Mouse (Mus musculus) layer of hippocampus, postnatal 14 days (tissue): ENCODE data around the gene Spn. TPM values are rescaled to one million over a fixed set of nuclear protein-coding genes. Genes with fewer than 3 reads are reported as not detected.
"Not testable (repeated sequence)": the region's sequence is repeated elsewhere in the genome, so short reads cannot be mapped to it uniquely, and the experiment has no call there.

Experiments used
- DNase-seq, 2 experiments: peaks; one replicate each; pipeline ENCODE4 v3.0.0; 2021 to 2022; ENCODE audit warnings: low spot score in 2 of 2, mixed read lengths in 1 of 2
- total RNA-seq, 2 experiments: library from RNA; stranded (reverse); gene quantifications; 2 replicates each; pipeline ENCODE4 v1.2.3; 2021

Spn gene
- total RNA-seq, 2 experiments from 2014 or later = 0.65 to 0.95 TPM

DNA sequence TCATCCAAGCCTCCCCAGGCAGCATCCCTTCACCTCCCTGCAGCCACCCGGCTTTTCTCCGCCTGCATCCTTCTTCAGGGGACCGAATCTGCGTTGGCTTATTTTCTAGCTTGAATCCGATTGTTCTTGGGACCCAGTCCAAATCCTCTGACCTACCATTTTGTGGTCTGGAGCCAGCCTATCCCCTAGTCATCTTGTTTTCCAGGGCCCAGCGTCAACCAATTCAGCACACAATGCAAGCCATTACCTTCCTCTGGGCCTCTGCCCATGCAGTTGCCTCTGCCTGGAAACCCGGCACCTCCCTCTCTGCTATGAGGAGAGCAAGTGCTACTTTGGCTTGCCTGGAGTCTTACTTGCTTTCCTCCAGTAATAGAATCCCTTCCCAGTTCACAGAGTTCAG is 32.1 kb downstream of the Spn start:
- DNase-seq = no peak

DNA sequence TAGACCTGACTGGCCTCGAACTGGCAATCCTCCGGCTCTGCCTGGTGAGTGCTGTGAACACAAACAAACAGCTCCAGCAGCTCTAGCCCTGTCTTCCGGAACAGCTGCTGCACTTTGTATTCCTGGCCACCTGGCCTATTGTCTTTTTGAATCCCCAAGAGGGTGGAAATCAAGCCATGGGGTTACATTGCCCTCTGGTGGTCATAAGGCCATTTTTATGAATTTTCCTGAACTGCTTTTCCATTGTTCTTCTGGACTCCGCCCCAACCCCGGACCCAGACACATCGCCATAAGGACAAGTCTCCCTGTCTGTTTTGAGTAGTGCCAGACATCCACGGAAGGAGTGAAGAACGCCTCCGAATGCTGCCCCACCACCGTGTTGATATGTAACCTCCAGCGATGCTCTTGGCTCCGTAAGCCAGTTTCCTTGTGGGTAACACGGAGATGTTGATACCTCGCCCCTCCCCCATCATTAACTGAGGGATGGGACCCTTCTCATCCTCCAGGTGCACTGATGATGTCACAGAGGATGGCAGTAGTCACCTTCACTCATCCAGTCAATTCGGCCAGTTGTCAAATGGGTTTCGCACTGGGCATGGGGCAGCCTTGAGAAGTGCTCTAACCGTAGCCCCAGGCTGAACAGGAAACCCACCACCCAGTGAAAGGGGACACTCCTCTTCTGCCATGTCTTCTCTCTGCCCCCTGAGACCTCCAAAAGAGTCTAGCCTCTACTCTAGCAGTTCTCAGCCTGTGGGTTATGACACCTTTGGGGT is 32.9 kb downstream of the Spn start:
- DNase-seq = peak; percentile 76 to 87

DNA sequence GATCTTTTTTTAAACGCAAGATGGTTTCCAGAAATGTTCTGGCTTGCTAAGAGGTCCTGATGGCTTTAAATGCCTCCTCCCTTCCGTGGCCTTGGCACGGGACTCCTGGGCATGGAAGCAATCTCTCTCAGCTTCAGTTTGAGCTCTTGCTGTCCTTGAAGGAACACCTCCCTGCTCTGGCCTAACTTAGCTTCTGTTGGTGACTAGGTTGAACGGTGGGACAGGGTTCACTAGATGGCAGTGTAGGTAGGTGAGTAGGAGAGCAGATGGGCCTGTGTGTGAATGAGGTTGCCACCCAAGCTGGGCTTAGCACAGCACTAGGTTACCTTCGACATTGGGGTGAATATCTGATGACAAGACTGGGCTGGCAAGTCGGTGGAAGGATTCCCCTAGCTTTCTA is 33.7 kb downstream of the Spn start:
- DNase-seq = no peak

DNA sequence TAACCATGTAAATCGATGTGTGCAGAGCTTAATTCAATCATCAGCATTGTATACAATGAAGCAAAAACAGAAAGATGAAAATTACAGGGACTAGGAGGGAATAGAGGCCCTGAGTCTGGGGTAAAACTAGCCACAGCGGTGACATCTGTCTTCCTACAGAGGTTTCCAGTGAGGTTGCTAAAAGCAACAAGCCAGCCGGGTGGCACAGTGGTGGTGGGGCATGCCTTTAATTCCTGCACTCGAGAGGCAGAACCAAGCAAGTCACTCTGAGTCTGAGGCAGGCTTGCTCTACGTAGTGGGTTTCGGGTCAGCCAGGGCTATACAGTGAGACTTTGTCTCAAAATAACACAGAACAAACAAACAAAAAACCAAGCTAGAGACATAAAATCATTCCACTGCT is 35.5 kb downstream of the Spn start:
- no peak for DNase-seq

DNA sequence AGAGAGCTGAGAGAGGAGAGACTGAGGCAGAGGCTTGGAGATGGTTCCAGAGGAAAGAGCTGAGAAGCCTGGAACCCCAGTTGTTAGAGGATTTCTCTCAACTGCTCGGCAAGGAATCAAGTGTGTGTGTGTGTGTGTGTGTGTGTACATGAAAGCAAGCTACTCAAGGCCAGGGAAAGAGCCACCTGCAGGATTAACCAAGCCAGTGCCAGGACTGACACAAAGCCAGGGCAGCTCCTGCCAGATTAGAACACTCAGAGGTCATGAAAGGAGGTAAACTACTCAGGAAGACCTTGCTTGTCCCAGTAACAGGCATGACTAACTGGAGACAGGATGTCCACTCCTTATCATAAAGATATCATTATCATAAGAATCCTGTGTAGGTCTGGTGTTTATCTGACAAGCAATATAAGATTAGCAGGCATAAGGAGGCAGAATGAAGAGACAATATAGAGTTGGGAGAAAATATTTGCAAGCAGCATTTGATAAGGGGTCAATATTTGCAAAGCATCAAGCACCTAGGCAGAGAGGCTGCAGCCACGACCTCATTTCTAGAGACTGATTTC is 36.1 kb downstream of the Spn start:
- no peak for DNase-seq

DNA sequence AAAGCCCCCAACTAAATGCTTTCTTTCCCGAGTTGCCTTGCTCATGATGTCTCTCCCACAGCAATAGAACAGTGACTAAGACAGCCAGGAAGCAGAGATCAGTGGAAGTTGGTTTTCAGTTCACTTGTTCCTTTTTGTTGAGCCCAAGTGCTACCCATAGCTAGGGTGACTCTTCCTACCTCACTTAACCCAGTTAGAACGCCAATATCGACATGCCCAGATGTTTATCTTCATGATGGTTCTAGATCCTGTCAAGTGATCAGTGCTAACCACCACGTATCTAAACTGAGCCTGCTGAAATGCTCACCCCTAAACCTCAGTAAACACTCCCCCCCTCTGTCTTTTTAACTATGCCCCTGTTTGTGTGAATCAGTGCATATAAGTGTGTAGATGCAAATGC is 38.1 kb downstream of the Spn start:
- DNase-seq = no peak

DNA sequence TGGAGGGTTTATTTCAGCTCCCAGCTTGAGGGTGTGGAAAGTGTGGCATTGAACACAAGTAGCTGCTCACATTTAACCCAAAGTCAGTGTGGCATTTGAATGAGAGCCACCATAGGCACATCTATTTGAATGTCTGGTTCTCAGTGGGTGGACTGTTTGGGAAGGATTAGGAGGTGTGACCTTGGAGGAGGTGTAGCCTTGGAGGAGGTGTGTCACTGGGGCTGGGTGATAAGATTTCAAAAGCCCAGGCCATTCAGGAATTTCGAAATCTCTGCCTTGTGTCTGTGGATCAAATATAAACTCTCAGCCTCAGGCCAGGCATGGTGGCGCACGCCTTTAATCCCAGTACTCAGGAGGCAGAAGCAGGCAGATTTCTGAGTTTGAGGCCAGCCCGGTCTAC is 38.7 kb downstream of the Spn start:
- DNase-seq = no peak

DNA sequence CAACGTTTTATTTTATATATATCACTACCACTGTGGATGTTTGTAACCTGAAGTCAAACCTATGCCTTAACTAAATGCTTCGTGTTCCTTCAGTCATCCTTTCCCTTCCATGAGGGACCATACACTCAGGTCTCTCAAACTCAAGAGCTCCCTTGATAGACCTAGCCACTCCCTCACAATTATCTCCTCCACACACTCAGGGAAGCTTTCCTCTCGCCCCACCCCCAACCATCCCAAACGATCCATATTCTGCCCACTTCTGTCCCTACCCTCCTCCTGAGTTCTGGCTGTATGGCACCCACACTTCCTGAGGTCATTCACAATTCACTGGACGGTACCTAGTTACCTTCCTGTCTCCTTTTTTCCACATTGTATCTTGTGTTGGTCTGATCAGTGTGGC is 39.1 kb downstream of the Spn start:
- DNase-seq = no peak

DNA sequence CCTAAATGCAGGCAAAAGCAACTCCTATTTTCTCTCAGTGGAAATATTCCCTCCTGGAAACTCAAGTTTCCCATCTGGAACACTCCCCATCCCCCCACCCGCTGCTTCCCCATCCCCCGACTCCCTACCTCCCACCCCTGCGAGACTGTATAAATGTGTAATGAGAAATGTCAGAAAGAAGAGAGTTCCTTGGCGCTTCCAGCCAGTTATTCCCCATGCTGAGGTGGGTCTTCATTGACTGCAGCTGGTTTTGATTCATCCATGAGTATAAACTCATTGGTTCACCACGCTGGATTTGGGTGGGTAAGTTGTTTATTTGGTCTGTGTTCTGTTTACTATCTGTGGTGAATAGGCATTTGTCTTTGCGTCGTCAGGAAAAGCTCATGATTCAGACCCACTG is 41.2 kb downstream of the Spn start:
- no peak for DNase-seq

DNA sequence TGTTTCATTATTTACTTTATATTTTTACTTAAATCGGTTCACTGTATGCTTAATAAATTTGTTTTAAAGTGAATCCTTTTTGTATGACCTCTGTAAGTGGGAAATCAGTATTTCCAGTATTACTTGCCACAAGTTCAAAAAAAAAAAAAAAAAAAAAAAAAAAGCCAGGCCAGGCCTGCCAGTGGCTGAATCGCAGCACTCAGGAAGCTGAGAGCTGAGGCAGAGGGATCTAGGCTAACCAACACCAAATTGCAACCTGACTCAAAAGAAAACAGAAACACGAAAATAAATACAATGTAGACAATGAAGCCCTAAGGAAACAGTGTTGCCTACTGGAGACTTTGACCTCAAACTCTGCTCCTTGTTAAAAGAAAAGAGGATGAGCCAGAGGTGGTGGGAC is 43.7 kb downstream of the Spn start:
- DNase-seq = no peak

DNA sequence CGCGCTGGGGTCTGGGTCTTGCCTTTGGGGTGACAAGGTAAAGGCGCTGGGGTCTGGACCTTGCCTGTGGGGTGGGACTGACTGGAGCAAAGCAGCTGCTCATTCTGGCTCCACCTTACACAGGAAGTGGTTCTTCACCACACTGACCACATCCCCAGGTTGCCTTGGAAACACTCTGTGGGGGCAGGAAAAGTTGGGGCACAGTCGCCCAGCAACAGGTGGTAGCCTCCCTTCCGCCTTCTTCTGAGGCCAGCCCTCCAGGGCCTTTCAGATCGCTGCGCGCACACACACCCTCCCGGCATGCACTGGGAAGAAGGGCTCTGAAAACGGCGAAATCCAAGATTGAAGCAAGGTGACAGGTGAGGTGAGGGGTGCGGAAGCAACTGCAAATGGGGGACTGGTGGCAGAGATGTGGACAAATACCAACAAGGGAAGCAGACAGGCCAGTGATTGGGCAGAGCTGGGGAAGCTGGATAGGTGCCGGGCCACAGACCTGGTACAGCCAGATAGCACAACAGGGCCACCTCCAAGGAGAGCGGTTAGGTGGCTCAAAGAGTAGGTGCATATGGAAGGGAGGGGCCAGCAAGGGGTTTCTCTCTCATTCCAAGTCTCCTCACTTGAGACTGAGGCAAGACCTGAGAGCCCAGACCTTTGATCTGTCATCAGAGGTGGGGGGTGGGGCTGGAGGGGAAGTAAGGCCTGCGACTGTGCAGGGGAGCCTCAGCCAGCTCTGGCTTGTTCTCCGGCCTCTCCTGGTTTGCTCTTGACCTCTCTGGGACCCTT is 46.3 kb downstream of the Spn start, which contains the start of gene AI467606:
Gene AI467606 (plus strand): TSS at position 246 of the 783 bp plus-strand sequence.
- DNase-seq = peak in 1 of 2 experiments; percentile 34

DNA sequence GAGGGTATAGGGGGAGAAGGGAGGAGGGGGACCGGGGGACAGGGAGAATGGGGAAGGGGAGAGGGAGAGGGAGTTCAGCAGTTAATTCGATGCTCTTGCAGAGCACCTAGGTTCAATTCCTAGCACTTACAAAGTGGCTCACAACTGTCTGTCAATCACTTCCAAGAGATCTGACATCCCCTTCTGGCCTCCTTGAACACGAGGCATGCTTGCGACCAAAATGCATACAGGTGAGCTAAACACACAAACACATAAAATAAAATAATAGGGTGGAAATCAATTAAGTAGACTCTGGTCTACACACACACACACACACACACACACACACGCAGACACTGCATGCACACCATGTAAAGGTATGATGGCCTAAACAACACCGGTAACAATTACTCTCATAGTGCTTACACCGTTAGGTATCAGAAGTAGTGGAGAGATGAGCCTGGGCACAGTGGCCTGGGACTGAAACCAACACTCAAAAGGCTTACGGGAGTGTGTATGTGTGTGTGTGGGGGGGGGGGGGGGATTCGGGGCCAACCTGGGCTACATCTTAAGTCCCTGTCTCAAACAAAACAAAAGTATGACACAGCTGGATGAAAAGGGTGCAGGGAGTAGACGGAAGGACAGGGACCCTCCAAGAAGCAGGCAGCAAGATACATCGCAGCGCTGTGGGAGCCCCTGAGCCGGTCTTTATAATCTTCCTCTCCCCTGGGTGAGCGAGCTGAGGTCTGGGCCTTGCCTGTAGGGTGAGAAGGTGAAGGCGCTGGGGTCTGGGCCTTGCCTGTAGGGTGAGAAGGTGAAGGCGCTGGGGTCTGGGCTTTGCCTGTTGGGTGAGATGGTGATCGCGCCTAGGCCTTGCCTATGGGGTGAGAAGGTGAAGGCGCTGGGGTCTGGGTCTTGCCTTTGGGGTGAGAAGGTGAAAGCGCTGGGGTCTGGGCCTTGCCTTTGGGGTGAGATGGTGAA is 47.2 kb downstream of the Spn start:
- no peak for DNase-seq

DNA sequence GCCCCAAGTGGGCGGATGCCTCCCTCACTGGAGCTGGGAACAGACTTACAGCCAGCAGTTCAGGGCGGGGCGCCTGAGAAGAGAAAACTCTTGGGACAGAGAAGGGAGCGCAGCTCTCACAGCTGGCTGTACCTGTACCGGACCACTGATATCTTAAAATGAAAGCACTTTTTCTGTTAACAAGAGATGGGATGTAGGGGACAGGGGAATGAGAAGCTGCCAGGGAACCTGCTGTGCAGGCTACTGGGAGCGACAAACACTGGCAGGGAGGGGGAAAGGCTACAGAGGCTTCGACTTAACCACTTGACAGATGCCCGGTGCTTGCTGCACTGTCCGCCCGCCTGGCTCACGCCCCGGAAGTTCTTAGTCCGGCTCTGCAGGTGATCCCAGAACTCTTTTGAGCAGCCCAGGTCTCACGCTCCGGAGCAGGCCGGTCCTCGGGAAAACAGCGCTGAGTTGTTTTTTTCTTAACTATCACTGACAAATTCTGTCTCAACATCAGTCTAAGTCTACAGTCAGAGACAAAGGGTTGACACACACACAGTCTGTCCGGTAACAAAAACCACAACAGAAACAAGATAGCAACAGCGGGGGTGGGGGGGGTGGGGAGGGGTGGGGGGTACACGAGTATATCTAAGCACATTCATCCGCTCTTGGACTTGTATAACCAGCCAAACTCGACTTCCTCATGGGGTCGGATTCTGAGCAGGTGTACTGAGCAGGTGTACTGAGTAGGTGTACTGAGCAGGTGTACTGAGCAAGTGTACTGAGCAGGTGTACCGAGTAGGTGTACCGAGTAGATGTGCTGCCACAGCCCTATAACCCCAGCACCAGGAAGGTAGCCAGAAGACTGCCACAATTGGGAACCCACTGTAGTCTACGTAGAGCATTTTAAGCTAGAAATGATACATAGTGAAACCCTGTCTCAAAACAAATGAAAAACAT is 48.5 kb downstream of the Spn start:
- DNase-seq = no peak

DNA sequence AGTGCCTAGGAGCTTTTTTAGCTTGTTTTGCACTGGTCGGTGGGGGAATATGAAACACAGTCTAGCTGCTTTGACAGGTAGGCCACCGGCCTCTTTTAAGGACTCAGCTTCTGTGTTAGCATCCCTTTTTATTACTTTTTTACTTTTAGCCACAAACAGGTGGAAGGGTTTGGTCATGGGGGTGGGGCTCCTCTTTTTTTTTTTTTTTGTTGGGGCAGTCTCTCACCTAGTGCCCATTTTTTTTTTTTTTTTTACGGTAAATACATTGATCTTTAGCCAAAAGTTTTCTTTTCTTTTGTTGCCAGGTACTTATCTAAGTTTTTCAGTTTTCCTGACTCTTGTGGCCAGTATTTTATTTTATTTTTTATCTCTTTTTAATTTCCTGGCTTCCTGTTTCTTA is 49.5 kb downstream of the Spn start:
- no peak for DNase-seq

DNA sequence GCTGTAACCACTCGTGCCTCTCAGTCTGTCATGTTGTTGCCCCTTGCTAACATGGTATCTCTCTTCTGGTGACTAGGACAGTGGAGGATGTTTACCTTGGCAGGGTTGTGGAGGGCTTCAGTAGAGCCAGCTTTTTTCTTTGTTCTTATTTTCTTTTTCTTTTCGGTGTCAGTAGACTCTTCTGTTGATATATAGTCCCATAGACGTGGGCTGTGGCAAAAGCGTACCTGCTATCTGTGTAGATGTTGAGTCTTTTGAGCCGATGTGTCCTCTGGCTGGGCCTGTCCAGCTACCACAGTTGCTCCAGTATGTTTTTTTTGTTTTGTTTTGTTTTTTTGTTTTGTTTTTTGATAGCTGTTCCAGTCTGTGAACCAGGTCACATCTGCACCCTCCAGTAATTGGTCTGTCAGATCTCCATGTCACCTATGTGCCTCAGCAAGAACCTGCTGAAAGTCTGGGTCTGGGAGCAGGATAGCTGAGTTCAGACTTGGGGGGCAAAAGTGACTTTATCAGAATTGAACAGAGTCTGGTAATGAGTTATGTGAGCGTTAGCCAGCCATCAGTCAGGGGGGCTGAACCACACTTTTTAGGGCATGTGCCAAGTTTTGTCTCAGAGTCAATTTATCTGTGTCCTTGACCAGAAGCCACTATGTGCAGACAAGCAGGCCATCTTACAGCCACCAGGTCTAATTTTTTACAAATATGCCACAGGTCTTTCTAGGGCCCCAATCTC is 50.2 kb downstream of the Spn start, which contains the start of gene Zg16:
Gene Zg16 (minus strand): TSS at position 51 of the 733 bp plus-strand sequence.
- DNase-seq = not testable (repeated sequence)

DNA sequence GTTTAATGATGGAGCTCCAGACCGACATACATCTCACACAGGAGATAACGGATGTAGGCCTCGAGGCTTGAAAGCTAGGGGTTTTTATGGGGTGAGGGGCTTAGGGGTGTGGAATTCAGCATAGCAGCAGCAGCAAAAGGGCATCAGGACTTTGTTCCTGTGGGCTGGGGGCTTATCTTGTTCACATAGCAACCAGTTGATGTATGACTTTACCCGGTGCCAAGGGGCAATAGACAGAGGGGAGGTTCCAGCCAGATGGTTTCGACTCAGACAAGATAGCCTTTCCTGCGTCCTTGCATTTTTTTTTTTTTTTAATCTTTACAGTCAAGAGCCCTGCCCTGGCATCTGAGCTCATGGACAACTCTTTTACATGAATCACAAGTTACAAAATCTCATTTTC is 51.9 kb downstream of the Spn start:
- not testable (repeated sequence) for DNase-seq

DNA sequence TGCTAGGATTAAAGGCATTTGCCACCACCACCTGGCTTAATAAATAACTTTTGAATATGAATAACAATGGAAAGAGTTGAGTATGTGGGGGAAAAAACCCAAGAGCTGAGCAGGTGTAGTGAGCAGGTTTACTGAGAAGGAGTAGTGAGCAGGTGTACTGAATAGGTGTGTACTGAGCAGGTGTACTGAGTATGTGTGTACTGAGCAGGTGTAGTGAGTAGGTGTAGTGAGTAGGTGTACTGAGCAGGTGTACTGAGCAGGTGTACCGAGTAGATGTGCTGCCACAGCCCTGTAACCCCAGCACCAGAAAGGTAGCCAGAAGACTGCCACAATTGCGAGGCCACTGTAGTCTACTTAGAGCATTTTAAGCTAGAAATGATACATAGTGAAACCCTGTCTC is 52.8 kb downstream of the Spn start:
- no peak for DNase-seq

DNA sequence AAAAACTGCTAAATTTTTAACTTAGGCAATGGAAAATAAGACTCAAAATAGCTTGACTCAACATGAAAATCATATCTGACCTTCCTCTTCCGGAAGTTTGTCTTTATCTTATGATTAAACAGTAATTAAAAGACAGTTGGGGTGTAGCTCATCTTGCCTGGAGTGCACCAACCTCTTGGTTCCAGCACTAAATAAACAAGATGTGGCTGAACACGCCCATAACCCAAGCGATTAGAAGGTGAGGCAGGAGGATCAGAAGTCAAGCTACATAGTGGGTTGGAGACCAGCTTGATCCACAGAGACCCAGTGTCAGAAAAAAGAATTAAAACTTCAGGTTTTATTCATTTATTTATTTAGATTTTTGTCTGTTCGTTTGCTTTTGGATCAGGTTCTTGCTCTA is 53.9 kb downstream of the Spn start:
- DNase-seq = no peak

DNA sequence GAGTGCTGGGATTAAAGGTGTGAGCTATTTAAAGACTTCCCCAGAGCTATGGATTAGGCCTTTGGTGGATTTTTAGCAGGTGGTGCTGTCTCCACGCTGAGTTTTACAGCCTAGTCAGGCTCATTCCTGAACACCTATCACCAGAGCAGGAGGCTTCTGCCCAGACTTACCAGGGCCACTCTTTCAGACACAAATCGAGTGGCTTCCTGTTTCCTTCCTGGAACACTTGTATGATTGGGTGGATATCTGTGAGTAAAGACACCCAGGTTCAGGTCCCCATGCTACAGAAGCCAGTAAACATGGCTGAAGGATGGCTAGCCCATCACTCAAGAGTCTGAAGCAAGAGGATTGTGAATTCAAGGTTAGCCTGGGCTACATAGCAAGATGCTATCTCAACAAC is 54.6 kb downstream of the Spn start:
- no peak for DNase-seq
